Mouse (Mus musculus) CD4-positive naive resting alpha-beta T cell, adult 57 days (primary cell): ENCODE data around the gene Poc5. TPM values are rescaled to one million over a fixed set of nuclear protein-coding genes. Genes with fewer than 3 reads are reported as not detected.

Source experiments
- total RNA-seq: library from RNA; stranded (reverse); gene quantifications from one replicate; pipeline ENCODE4 v1.2.4, GENCODE M21; 2023

The Poc5 gene
- total RNA-seq: 26.6 TPM

DNA sequence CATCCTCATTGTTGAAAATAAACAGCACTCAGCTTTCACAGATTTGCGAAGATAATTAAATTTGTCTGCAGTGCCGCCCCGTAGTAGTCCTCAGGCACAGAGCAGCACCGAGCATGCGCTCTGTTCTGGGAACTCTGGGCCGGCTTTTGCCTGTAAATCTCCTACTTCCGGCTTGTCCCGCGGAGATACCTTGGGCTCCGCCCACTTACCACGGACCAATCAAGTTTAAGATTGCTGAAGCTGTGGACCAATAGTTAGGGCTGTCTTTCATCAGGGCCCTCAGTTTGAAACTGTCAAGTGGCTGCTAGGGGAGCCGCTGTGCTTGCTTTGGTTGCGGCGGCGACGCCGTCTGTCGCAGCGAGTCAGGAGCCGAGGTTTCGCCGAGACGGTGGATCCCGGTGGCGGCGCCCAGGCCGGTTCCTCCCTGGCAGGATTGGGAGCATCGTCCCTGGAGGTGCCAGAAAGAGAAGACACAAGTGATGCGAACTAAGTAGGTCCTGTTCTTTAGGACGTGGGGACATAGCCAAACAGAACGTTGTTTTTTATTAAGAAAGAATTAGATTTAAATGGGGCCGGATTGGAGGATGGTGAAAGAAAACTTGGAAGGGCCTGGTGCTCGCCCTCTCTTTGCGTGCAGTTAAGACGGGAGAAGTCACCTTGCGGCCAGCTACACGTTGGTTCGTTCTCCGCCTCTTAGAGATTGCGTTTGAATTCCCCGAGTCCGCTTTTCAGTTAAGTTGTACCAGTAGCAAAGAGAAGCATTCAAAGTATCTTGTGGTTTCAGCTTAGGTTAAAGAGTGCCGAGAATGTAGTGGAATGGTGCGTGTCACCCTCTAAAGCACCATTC is at the start of gene Poc5:
TSS of gene Poc5 (plus strand) at position 253 of the 847 bp plus-strand sequence.

Other genes starting within 250 kb of the Poc5 start
- not detected for gene Ankdd1b, start 82.9 kb downstream of the Poc5 start, total RNA-seq
- gene Gm17622, start 102.4 kb downstream of the Poc5 start, total RNA-seq: not detected
- 10.9 TPM for gene Polk, start 154.3 kb downstream of the Poc5 start, total RNA-seq
- gene Col4a3bp, start 154.3 kb downstream of the Poc5 start, total RNA-seq: 62.2 TPM